Mouse (Mus musculus): ENCODE measurements around the gene Abtb2. TPM values are rescaled to one million over a fixed set of nuclear protein-coding genes. Genes with fewer than 3 reads are reported as not detected.

Gene Abtb2
- polyA plus RNA-seq, 1 experiment from 2014 or later: 19.1 TPM

DNA sequence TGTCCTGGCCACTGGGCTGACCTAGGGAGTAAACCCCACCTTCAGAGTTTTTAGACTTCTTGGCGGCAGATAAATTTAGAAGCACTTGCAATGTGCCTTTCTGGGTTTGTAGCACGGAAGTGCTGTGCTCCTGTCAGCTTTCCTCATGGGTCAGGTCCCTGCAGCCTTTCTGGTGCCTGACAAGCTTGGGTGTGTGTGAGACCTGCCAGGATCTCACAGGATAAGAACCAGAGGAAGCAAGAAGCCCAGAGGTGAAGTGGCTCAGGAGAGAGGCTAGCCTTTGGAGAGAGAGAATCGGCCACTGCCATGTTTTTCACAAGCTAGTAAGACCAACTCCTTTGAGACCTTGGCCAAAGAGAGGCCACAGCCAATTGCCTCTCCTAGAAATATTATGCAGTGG, 37.1 kb downstream of the Abtb2 start:
- Histone ChIP-seq H3K9ac (no peak overlapping the region), H3K27me3 (replicated peaks) (no peaks in the 10 kb centered on the region), H3K27ac (no peak overlapping the region), H3K4me2 (replicated peaks) (no peak overlapping the region), H3K4me3 (no peak overlapping the region), H3K36me3 (no peaks in the 10 kb centered on the region), H3K9me3 (no peaks in the 10 kb centered on the region), H3K4me1 (peaks cover 9% of the 10 kb centered on the region)
- 89% methylated on average over 3 of the region's 3 CpGs for WGBS
- no peak for ATAC-seq (ENCODE audit: low FRiP score, low read depth)

DNA sequence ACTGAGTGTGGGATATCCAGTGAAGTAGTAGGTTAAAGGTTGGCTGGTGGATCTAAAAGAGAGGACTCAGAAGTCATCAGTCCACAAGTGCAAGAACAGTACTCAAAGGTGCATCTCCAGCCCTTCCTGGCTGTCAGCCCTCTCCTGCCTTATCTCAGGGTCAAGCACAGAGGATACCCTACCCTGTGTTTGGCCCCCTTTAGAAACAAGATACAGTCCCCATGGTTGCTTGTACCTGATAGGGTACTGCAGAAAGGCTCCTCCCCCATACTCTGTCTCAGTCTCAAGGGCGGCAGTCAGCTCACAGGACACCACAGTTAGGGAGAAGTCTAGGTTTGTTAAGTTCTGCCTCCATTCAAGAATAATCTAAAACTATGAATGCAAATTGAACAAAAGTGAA, 37.8 kb downstream of the Abtb2 start:
- H3K27me3 ChIP-seq (replicated peaks): no peaks in the 10 kb centered on the region
- H3K9me3 ChIP-seq: no peaks in the 10 kb centered on the region
- H3K4me1 ChIP-seq: peaks cover 9% of the 10 kb centered on the region
- H3K27ac ChIP-seq: no peak overlapping the region
- ATAC-seq (ENCODE audit: low FRiP score, low read depth): no peak
- H3K36me3 ChIP-seq: no peaks in the 10 kb centered on the region
- no peak overlapping the region for H3K4me3 ChIP-seq
- no peak overlapping the region for H3K4me2 ChIP-seq (replicated peaks)
- WGBS: 21% methylated on average over 1 of the region's 1 CpGs
- H3K9ac ChIP-seq: no peak overlapping the region

DNA sequence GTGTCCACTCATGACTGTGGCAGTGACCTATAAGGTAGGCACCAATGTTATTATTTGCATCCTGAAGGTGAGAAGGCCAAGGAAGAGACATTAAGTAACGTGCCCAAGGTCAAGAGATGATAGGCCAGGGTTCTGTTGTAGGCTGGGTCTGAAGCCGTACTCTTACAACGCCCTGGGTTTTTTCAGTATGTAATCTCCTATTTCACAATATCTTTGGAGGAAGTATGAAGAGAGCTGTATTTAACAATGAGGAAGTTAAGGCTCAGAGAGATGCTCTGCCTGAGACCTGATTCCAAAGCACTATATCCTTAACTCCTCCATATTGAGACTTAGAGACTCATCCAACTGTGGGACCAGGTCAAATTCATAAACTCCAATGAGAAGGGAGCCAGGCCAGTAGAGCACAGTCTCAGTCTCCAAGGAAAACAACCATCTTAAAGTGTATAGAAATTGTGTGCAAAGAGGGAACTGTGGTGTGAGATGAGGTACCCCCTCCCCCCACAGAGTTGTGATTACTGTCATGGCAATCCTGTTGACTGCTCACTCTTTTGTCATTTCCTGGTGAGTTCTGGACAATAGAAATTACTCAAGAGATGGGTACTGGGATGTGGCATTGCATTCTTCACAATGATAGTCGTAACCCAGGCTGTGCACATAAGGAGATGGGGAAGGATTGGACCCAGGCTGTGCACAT, 39.8 kb downstream of the Abtb2 start:
- H3K4me1 ChIP-seq: no peaks in the 10 kb centered on the region
- 89% methylated on average over 4 of the region's 4 CpGs for WGBS
- no peak overlapping the region for H3K27ac ChIP-seq
- H3K9ac ChIP-seq: no peak overlapping the region
- no peak overlapping the region for H3K4me2 ChIP-seq (replicated peaks)
- no peak for ATAC-seq (ENCODE audit: low FRiP score, low read depth)
- H3K9me3 ChIP-seq: no peaks in the 10 kb centered on the region
- no peak overlapping the region for H3K4me3 ChIP-seq
- H3K36me3 ChIP-seq: no peaks in the 10 kb centered on the region
- no peaks in the 10 kb centered on the region for H3K27me3 ChIP-seq (replicated peaks)

DNA sequence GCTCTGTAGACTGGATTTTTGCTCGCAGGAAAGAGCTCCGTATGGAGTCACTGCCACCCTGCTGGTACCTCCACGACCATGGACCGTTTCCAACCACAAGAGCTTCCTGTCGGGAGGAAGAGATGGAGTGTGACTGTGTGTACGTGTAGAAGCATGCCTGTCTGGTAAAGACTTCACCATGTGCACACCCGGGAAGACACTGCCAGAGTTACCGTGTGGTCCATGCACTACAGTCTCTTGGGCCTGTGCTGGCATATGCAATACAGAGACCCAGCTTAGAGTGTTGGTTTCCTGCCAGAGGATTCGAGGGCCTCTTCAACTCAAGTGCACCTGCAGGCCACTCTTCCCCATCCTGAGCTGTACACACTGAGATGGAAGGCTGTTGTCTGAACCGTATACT, 41.8 kb downstream of the Abtb2 start:
- ATAC-seq (ENCODE audit: low FRiP score, low read depth): no peak
- Histone ChIP-seq H3K4me1 (no peaks in the 10 kb centered on the region), H3K27ac (no peak overlapping the region), H3K4me3 (no peak overlapping the region), H3K9me3 (no peaks in the 10 kb centered on the region), H3K27me3 (replicated peaks) (no peaks in the 10 kb centered on the region), H3K4me2 (replicated peaks) (no peak overlapping the region), H3K36me3 (no peaks in the 10 kb centered on the region), H3K9ac (no peak overlapping the region)
- 78% methylated on average over 10 of the region's 10 CpGs for WGBS

DNA sequence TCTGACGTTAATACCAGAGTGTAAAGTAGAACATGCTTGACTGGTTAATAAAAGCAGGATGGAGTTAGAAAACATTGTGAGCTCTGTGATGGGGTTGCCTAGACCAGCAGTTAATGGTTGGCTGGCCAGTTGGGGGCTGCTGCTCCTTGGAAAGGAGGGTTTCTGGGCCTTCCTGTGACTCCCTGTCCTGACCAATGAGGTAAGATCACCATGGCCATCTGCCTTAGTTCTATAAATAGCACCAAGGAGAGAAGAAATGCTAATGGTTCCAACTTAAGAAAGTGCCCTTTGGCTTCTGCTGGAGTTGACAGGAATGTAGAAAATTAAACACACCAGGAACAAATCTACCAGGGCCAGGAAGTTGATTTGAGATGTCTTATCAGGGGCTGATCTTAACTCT, 42.8 kb downstream of the Abtb2 start:
- no peak overlapping the region for H3K4me2 ChIP-seq (replicated peaks)
- no peak for ATAC-seq (ENCODE audit: low FRiP score, low read depth)
- no peaks in the 10 kb centered on the region for H3K4me1 ChIP-seq
- H3K4me3 ChIP-seq: no peak overlapping the region
- H3K27ac ChIP-seq: no peak overlapping the region
- no peaks in the 10 kb centered on the region for H3K27me3 ChIP-seq (replicated peaks)
- no peaks in the 10 kb centered on the region for H3K36me3 ChIP-seq
- H3K9me3 ChIP-seq: no peaks in the 10 kb centered on the region
- H3K9ac ChIP-seq: no peak overlapping the region
- 64% methylated on average over 1 of the region's 1 CpGs for WGBS

DNA sequence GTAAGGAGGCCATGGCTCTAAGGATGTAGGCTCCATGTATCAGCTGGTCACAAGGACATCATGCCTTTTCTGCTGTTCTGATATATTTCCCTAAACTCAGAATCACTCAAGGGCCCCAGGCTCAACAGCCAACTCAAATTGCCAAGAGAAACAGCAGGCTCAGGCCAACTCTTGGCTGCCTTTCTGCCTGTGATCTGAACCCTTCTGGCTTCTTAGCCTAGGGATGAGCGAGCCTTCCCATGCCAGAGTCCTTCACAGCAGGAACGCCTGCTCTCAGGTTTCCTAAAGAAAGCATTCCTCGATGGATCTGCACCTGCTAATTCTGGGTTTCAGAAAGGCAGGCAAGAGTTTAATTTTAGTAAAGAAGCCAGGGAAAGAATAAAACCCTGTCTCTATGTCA, 43.4 kb downstream of the Abtb2 start:
- H3K27ac ChIP-seq: no peak overlapping the region
- ATAC-seq (ENCODE audit: low FRiP score, low read depth): no peak
- 61% methylated on average over 3 of the region's 3 CpGs for WGBS
- H3K9me3 ChIP-seq: no peaks in the 10 kb centered on the region
- no peaks in the 10 kb centered on the region for H3K4me1 ChIP-seq
- no peak overlapping the region for H3K4me3 ChIP-seq
- no peaks in the 10 kb centered on the region for H3K36me3 ChIP-seq
- no peak overlapping the region for H3K9ac ChIP-seq
- no peaks in the 10 kb centered on the region for H3K27me3 ChIP-seq (replicated peaks)
- H3K4me2 ChIP-seq (replicated peaks): no peak overlapping the region

DNA sequence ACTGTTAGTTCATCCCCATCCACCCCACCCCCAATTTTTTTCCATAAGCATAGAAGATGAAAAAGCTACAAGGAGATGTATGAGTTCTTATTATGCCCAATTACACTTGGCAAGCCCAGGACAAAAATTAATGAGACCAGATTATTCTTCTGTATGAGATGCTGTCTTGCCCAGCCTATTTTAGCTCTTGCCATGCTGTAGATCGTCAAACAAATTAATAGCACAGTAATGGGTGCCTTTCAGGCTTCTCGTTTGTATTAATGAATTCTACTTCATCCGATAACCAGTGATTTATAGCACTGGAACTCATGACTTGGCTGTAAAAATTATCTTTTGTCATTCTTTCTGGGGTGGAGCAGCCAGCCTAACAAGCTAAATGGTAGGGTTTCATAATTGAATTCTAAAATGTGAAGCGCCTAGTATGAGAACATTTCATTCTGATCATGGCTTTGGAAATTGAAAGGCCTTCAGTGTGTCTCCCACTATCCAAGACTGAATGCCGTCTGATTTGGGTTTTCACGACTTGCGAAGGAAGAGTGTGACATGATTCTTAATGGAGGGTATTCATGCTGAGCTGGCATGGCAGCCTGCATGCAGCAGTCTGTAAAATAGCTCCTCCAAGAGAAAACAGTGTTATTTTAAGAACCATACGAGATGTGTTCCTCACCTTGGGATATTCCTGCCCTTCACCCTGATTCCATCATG, 44.9 kb downstream of the Abtb2 start:
- Histone ChIP-seq H3K9me3 (no peaks in the 10 kb centered on the region), H3K27me3 (replicated peaks) (no peaks in the 10 kb centered on the region), H3K27ac (no peak overlapping the region), H3K4me1 (no peaks in the 10 kb centered on the region), H3K4me2 (replicated peaks) (no peak overlapping the region), H3K9ac (no peak overlapping the region), H3K4me3 (no peak overlapping the region), H3K36me3 (no peaks in the 10 kb centered on the region)
- ATAC-seq (ENCODE audit: low FRiP score, low read depth): no peak
- WGBS: 57% methylated on average over 8 of the region's 8 CpGs

DNA sequence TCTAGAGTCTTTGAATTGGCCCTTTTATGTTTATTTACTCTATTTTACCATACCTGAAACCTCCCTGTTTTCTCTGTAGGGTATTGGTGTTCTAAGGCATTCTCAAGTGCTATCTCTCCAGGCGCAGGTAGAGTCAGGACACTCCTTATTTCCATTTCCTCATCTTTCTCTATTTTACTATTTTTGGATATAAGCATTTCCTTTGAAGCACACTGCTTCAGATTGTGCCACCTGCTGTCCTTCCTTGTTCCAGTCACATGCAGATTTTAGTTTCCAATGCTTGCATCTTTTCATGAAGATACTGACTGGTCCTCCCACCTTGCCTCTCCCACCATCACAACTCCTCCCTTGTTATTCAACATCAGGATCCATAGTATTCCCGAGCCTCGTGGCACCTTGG, 47.8 kb downstream of the Abtb2 start:
- no peaks in the 10 kb centered on the region for H3K4me1 ChIP-seq
- H3K9ac ChIP-seq: no peak overlapping the region
- no peak overlapping the region for H3K4me2 ChIP-seq (replicated peaks)
- H3K4me3 ChIP-seq: no peak overlapping the region
- ATAC-seq (ENCODE audit: low FRiP score, low read depth): no peak
- no peaks in the 10 kb centered on the region for H3K27me3 ChIP-seq (replicated peaks)
- WGBS: 75% methylated on average over 3 of the region's 3 CpGs
- no peaks in the 10 kb centered on the region for H3K9me3 ChIP-seq
- H3K27ac ChIP-seq: no peak overlapping the region
- no peaks in the 10 kb centered on the region for H3K36me3 ChIP-seq

DNA sequence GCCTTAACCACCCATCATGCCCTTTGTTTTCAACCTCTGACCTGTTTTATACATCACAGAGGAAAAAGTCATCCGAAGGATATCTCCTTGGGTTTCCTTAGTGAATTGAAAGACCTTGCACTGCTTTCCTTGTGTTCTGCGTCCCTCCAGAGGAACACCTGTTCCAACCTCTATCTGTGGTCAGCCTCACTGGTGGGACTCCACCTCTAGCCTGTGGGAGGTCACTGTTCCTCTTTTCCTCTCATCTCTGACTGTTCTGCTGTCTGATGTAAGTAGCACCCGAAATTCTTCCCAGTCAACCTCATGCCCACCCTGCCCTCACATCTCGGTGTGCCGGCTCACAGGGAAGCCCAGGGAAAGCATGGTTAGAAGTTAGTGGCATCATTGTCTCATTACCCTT, 48.9 kb downstream of the Abtb2 start:
- Histone ChIP-seq H3K4me1 (no peaks in the 10 kb centered on the region), H3K4me2 (replicated peaks) (no peak overlapping the region), H3K36me3 (no peaks in the 10 kb centered on the region), H3K27me3 (replicated peaks) (no peaks in the 10 kb centered on the region), H3K9ac (no peak overlapping the region), H3K27ac (no peak overlapping the region), H3K4me3 (no peak overlapping the region), H3K9me3 (no peaks in the 10 kb centered on the region)
- ATAC-seq (ENCODE audit: low FRiP score, low read depth): no peak
- 87% methylated on average over 5 of the region's 5 CpGs for WGBS

DNA sequence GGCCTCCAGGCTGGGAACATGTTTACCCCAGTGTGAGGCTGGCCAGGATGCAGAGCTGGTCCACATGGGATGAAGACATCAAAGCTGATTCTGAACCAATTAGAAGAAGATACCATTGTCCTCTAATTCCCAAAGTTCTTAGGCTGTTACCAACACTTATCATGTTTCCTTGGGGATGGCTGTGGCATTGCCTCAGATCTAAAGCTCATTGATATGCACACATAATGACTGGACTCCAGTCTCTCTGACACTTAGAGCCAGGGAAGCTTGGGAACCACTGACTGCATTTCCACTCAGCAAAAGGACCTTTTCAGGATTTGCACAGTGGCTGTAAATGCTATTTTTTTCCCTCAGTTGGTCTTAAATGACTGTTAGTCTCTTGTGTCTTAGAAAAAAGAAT, 52.3 kb downstream of the Abtb2 start:
- H3K4me1 ChIP-seq: peaks cover 9% of the 10 kb centered on the region; the same call in 1 of the 2 replicates
- no peak overlapping the region for H3K27ac ChIP-seq
- no peaks in the 10 kb centered on the region for H3K36me3 ChIP-seq
- no peaks in the 10 kb centered on the region for H3K27me3 ChIP-seq (replicated peaks)
- no peak overlapping the region for H3K4me2 ChIP-seq (replicated peaks)
- ATAC-seq (ENCODE audit: low FRiP score, low read depth): no peak
- H3K9ac ChIP-seq: no peak overlapping the region
- H3K9me3 ChIP-seq: no peaks in the 10 kb centered on the region
- H3K4me3 ChIP-seq: no peak overlapping the region

DNA sequence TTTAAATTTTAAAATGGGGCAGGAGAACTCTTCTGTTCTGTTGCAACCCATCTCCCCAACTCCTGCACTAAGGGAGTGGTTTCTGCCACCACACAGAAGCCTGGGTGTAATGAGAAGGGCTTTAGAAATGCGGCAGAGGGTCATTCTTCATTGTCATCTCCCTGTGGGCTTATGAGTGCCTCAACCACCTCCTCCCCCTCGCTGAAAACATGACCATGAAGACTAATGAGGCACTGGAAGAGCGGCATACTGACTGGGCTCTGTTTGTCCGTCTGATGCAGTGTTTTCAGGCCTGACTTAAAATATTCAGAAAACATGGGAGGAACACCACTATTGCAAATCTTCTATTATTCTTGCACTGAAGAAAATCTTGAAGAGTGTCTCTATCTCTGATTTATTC, 56.8 kb downstream of the Abtb2 start:
- Histone ChIP-seq H3K4me2 (replicated peaks) (no peak overlapping the region), H3K4me3 (no peak overlapping the region), H3K27ac (no peak overlapping the region), H3K4me1 (peaks cover 26% of the 10 kb centered on the region), H3K27me3 (replicated peaks) (no peaks in the 10 kb centered on the region), H3K9me3 (no peaks in the 10 kb centered on the region), H3K36me3 (no peaks in the 10 kb centered on the region), H3K9ac (no peak overlapping the region)
- ATAC-seq (ENCODE audit: low FRiP score, low read depth): no peak
- 29% methylated on average over 4 of the region's 4 CpGs for WGBS

DNA sequence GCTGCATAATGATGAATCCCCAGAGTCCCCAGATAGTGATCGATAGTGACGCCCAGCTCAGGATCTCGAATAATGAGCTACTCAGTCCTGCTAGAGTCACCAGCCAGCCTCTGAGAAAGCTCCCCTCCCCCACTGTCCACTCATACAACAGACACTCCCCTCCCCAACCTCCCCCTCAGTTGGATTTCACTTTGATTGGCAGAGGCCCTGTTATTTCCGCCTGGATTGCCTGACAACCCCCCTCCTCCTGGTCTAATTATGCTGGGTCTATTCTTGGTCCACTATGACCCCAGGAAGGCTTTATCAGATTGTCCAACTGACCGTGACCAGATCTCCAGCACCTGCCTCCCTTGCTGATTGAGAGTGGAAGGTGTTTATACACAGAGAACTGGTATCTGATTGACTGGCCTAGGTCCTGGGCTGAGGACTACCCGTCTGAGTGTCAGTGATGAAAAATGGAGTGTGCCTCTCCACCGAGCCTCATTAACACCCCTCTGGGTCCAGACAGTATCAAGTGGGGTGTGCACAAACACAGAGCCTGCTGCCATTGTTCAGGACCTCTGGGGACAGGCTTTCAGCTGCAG, 59.3 kb downstream of the Abtb2 start:
- peaks cover 34% of the 10 kb centered on the region for H3K4me1 ChIP-seq
- no peak overlapping the region for H3K9ac ChIP-seq
- H3K4me3 ChIP-seq: no peak overlapping the region
- H3K27ac ChIP-seq: peak overlapping the region; percentile 29; the same call in 1 of the 2 replicates
- WGBS: 6% methylated on average over 7 of the region's 7 CpGs
- peak overlapping the region; percentile 32 for H3K4me2 ChIP-seq (replicated peaks)
- ATAC-seq (ENCODE audit: low FRiP score, low read depth): peak; percentile 87
- no peaks in the 10 kb centered on the region for H3K36me3 ChIP-seq
- H3K9me3 ChIP-seq: no peaks in the 10 kb centered on the region
- H3K27me3 ChIP-seq (replicated peaks): no peaks in the 10 kb centered on the region

DNA sequence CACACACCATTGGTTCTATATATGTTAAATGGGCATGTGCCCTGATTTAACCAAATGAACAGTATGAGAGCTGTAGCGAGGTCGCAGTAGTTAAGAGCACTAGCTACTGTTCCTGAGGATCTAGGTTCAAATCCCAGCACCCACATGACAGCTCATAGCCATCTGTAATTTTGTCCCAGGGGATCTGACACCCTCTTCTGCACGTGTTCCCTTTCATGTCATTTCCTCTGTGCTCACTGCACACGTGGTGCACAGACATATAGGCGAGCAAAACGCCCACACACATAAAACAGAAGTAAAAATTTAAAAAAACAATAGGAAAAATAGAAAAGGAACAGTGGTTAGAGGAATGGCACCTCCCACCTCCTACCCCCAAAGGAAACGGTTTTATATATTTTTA, 61.0 kb downstream of the Abtb2 start:
- Histone ChIP-seq H3K9me3 (no peaks in the 10 kb centered on the region), H3K27ac (no peak overlapping the region), H3K4me1 (peaks cover 36% of the 10 kb centered on the region), H3K36me3 (no peaks in the 10 kb centered on the region), H3K4me2 (replicated peaks) (no peak overlapping the region), H3K27me3 (replicated peaks) (no peaks in the 10 kb centered on the region), H3K4me3 (no peak overlapping the region), H3K9ac (no peak overlapping the region)
- no peak for ATAC-seq (ENCODE audit: low FRiP score, low read depth)
- 81% methylated on average over 7 of the region's 7 CpGs for WGBS
